Mouse (Mus musculus): ENCODE results near the gene Bpifa1.
"Not testable (repeated sequence)": the region's sequence is repeated elsewhere in the genome, so short reads cannot be mapped to it uniquely, and the experiment has no call there.

The Bpifa1 gene

GRCm38 (mm10) chr2:154142580-154142979, at the start of gene Bpifa1:
Gene Bpifa1 (plus strand): TSS chr2:154142880.
- DNase-seq (ENCODE audit: low read depth) = no peak

GRCm38 (mm10) chr2:154097734-154098133, 44.9 kb upstream of the Bpifa1 start:
- DNase-seq (ENCODE audit: low read depth) = peak; percentile 16

DNA sequence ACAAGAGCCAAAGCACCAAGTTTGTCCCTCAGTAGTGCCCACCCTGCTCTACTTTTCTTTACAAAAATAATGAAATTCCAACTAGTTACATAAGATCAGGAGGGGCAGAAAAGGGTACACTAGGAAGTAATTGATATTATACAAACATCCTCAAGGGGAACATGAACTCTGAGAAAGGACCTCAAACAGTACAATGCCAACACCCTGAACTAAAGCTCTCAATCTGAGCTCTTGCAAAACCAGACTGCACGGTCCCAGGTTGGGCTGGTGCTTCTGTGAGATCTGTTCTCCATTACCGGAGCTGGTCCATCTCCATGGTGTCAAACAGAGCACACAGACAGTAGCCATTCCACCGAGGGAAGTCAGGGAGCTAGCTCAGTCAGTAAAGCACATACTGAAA, 25.3 kb upstream of the Bpifa1 start:
- no peak for DNase-seq (ENCODE audit: low read depth)

GRCm38 (mm10) chr2:154130120-154130519, 12.6 kb upstream of the Bpifa1 start, which contains the start of gene Bpifa3:
Gene Bpifa3 (plus strand): TSS chr2:154130336.
- DNase-seq (ENCODE audit: low read depth) = no peak

DNA sequence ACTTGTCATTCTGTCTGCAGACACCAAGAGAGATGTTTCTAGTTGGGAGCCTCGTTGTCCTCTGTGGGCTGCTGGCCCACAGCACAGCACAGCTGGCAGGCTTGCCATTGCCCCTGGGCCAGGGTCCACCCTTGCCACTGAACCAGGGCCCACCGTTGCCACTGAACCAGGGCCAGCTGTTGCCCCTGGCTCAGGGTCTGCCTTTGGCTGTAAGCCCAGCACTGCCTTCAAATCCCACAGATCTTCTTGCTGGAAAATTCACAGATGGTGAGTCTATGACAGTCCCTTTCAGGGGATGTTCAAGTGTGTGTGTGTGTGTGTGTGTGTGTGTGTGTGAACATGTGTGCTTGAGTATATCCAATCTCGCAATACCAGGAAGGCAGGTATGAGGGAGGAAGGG, 1.1 kb downstream of the Bpifa1 start:
- no peak for DNase-seq (ENCODE audit: low read depth)

GRCm38 (mm10) chr2:154147496-154147895, 4.8 kb downstream of the Bpifa1 start:
- DNase-seq (ENCODE audit: low read depth) = no peak

DNA sequence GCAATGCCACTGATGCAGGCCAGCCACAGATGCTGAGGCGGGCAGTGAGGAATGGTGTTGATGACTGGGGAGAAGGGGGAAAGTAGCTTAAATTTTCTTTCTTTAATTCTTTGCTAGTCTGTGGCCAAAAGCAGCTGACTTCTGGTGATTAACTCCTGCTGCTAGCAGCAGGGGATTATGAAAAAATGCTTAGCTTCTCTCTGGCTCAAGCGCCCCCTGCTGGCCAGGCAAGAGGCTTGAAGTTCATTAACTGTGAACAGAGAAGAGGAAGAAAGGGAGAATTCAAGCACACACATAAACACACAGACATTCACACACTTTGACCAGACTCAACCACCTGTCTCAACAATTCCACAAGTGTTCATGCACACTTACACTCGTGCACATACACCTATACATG, 15.8 kb downstream of the Bpifa1 start:
- peak; percentile 69 for DNase-seq (ENCODE audit: low read depth)

GRCm38 (mm10) chr2:154162307-154162706, 19.6 kb downstream of the Bpifa1 start, which contains the start of gene Bpifa5:
Gene Bpifa5 (plus strand): TSS chr2:154162607.
- DNase-seq (ENCODE audit: low read depth) = no peak

DNA sequence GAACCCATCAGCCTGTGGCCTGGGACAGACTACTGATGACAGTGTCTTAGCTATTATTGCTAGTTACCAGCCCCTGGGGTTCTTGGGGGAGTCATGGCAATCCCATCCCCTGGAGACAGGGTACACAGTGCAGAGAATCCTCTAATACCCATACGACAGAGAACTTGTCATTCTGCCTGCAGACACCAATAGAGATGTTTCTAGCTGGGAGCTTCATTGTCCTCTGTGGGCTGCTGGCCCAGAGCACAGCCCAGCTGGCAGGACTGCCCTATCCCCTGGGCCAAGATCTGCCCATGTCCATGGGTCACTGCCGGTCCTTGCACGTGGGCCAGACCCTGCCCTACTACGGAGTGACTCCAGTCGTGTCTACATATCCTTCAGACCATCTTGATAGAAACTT, 20.6 kb downstream of the Bpifa1 start:
- no peak for DNase-seq (ENCODE audit: low read depth)

DNA sequence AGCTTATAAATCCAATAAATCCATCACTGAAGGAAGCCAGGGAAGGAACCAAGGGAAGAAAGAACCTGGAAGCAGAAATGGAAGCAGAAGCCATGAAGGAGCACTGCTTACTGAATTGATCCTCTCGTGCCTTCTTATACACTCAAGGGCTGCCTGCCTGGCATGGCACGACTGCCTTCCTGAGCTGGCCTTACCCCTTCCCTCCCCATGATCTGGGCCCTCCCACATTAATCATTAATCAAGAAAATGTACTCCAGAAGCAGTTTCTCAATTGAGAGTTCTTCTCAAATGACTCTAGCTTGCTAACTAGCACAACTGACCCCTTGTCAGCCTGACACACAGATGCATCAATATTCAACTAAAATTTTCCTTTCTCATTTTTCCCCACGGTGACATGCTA, 26.5 kb downstream of the Bpifa1 start:
- no peak for DNase-seq (ENCODE audit: low read depth)

DNA sequence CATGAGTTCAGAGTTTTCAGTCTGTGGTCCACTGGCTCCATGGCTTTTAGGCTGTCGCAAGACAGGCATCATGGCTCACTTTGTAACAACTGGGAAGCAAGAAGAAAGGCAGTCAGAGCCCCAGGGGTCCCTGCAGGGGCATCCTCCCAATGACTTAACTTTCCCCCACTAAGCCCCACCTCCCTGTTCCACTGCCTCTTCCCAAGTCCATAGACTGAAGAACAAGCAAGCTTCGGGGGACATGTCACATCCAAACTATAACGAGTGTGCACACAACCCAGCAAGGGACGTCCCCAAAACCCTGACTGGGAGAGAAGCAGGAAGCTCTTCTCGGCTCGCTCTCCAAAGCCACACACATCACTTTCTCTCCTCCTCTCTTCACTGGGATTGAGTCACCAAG, 28.9 kb downstream of the Bpifa1 start:
- no peak for DNase-seq (ENCODE audit: low read depth)

DNA sequence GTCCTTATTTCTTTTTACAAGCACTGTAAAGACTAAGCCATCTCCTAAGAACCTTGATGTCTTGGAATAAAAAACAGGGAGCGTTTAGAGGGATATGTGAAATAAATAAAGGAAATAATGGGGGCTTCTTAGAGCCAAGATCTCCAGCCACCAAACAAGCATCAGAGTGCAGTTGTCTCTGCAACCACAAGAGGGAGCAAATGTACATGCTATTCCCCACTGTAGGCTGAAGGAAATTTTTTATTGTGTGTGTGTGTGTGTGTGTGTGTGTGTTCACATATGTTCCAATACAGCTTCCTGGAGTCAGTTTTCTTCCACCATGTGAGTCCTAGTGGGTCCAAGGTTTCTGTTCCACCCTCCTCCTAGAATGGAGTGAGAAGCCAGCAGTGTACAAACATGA, 30.6 kb downstream of the Bpifa1 start:
- DNase-seq (ENCODE audit: low read depth) = peak; percentile 69

DNA sequence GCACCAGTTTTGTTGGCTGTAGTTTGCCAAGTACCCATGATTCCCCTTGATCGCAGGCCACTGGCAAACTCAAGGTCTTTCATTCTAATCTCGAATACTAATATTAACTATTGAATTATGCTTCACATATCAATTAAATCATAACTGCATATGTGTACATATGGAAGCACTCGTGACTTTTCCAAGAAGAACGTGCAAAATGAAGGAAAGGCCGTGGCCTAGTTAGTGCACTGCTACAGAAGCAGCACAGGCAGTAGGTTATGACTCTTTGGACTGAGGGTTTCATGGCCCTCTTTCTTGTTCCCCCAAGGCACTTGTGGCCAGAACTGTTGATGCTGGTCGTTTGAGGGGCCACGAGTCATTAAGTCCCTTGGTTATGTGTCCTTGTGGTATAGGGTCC, 39.2 kb downstream of the Bpifa1 start:
- DNase-seq (ENCODE audit: low read depth) = not testable (repeated sequence)

GRCm38 (mm10) chr2:154183061-154183460, 40.4 kb downstream of the Bpifa1 start:
- peak; percentile 62 for DNase-seq (ENCODE audit: low read depth)

- DNase-seq (ENCODE audit: low read depth) = peak; percentile 41
These were observed 42.6 kb downstream of the Bpifa1 start for GRCm38 (mm10) chr2:154185319-154185718.

DNA sequence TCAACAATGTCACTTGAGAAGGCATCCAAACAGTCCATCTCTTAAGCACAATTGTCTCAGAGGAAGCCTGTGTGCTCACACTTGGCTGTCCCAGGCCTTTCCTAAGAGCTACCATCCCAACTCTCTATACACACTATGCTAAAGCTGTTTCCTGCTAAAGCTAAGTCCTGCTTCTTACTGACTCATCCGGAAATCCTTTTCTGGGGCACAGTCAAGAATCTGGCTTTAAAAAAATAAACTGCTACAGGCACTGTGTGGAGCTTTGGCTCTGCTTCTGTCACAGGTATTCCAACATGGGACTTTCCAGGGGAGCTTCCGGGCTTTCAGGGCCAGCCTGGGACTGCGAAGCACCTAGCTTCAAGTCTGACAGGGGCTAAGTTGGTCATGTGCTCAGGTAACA, 43.1 kb downstream of the Bpifa1 start:
- peak; percentile 42 for DNase-seq (ENCODE audit: low read depth)

DNA sequence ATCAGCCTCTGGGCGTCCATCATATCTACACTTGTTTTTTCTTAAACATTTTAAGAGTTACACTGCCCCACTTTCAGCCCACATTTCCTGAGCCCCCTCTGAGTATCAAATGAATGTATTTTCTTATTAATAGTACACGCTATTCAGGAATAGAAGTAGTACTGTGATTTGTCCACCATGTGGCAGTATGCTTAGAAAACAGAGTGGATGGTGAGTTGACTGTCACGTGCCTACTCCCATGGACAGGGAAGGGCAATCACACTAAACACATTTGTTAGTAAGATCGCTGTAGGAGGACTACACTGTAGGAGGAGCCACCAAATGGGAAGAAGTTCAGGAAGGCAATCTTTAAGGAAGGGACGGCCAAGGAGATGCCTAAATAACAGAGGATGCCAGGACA, 44.8 kb downstream of the Bpifa1 start:
- DNase-seq (ENCODE audit: low read depth) = peak; percentile 56

- DNase-seq (ENCODE audit: low read depth) = no peak
These were observed 47.3 kb downstream of the Bpifa1 start for GRCm38 (mm10) chr2:154189877-154190434.

DNA sequence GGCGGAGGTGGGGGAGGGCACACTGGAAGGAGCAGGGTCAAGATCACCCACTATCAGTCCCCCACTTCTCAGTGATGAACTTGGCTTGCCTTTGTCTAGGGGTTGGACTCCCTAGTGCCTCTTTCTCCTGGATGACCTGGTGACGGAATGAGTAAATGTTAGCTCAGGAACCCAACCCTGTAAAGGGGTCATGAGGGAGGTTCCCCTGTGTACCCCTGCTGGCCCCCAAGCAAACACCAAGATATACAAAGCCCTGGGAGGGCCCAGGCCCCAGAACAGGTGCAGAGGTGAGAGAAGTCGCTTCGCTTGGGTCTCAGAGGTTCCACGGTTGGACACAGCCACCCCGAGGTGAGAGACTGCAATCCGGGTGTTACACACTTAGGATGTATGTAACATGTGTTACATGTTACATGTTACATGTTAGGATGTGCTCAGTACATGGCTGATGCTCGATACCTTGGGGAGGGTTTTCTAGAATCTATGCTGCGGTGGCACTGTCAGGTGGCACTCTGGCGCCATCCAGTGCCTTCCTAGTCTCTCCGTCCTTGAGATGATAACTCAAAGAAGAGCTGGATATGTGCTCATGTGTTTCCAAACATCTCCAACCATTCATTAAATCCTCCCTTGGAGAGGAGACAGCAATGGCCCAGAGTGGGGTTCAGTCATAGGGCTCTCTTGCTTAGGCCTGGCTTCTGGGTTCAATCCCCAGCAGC, 48.0 kb downstream of the Bpifa1 start, which contains the start of gene Bpifb1:
Bpifb1 (plus strand) TSS at position 273 of the 713 bp plus-strand sequence.
- no peak for DNase-seq (ENCODE audit: low read depth)

DNA sequence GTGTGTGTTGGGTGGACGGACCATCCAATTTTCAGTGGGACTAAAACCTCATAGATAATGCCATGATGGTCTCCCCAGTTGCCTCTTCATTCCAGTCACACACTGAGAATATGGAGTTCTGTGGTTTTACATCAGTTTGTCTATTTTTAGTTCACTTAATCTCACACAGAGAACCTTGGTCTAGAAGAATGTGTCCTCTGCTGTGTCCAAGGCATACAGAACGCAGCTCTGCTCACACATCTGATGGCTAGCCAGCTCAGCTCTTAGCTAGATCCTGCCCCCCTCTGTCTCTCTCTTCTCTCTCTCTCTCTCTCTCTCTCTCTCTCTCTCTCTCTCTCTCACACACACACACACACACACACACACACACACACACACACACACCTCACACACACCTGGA, 49.5 kb downstream of the Bpifa1 start:
- DNase-seq (ENCODE audit: low read depth) = no peak

DNA sequence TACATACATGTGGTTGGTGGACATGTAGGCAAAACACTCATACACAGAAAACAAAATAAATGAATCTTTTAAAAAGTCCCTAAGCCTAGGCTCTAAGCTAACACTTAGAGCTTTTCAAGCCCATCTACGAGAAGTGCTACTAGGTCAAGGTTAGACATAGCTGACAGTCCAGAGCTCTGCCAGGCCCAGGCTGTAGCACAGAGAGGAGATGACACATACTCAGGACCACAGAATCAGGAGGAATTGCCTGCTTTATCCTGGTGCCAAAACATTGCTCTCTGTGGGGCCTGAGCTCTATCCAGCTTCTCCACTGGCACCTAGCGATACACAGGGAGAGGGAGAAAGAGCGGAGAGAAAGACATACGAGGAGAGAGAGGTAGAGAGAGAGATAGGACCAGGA, 50.4 kb downstream of the Bpifa1 start:
- DNase-seq (ENCODE audit: low read depth) = no peak

GRCm38 (mm10) chr2:154193994-154194504, 51.4 kb downstream of the Bpifa1 start:
- peak; percentile 63 for DNase-seq (ENCODE audit: low read depth)

- DNase-seq (ENCODE audit: low read depth) = no peak
These were observed 54.4 kb downstream of the Bpifa1 start for GRCm38 (mm10) chr2:154197036-154197435.
